Mouse (Mus musculus) liver, postnatal 0 days (tissue): Measurements from ENCODE around the gene Dpy30.

Experiments used
- CTCF ChIP-seq: sonication (generic); IDR thresholded peaks from 2 replicates; pipeline ENCODE4 v1.5.1; 2016; ENCODE audit warnings: antibody characterized with exemption, low read depth
- EP300 ChIP-seq: IDR thresholded peaks from 2 replicates; pipeline ENCODE4 v1.6.1; 2016; ENCODE audit warnings: antibody characterized with exemption, low read depth, mild to moderate bottlenecking

DNA sequence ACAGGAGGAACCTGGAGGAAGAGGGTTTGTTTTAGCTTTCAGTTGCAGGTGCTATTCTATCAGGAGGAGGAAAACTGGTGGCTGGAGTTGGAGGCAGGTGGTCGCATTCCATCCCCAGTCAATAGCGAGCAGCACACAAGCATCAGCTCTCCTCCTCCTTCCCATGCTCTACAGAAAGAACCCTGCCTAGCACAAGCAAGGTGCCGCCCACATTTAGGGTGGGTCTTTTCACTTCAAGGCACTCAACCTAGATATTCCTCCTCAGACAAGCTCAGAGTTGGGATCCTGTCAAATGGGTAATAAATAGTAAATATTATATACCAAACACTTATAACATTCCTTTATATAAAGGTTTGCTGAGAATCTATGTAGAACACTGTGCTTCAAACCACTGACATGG is 33.5 kb downstream of the Dpy30 start:
- TF ChIP-seq CTCF, result no peak
- TF ChIP-seq EP300, result no peak
